Mouse (Mus musculus): Measurements from ENCODE around the gene Gid8.

Gid8 gene

DNA sequence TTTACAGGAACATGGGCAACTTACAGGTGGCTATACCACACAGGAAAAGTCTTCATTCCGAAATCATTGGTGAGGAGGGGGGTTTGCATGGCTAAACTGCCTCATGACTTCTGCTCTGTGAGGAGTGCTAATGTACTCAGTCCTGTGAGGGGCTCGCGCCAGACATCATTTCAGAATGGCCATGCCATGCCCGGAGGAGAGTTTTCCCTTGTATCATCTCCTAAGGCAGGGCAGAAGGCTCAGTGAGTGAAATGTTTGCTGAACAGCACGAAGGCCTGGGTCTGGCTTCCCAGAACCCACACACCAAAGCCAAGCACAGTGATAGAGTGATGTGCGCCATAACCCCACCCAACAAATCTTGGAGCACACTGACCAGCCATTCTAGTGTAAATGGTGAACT, 32.9 kb downstream of the Gid8 start:
- in situ Hi-C loops (cut with MboI, MseI) = loop anchor here (5.0 kb wide), 3 partner anchors 66 to 161 kb away; partner anchors contain the start of gene Mrgbp (in 1 of the 2)

DNA sequence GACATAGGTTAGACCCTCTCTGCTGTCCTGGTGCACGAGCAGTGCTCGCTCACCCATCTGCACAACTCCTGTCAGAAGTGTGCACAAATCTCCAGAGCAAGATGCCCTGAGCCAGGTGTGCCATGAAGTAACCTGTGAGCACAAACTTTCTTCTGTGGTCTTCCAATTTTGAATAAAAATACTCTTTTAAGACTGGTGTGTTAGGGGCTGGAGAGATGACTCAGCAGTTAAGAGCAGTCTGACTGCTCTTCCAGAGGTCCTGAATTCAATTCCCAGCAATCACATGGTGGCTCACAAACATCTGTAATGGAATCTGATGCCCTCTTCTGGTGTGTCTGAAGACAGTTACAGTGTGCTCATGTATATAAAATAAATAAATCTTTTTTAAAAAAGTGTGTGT, 33.4 kb downstream of the Gid8 start:
- in situ Hi-C loops (cut with MboI, MseI) = loop anchor here (5.0 kb wide), 3 partner anchors 66 to 161 kb away; partner anchors contain the start of gene Mrgbp (in 1 of the 2)

DNA sequence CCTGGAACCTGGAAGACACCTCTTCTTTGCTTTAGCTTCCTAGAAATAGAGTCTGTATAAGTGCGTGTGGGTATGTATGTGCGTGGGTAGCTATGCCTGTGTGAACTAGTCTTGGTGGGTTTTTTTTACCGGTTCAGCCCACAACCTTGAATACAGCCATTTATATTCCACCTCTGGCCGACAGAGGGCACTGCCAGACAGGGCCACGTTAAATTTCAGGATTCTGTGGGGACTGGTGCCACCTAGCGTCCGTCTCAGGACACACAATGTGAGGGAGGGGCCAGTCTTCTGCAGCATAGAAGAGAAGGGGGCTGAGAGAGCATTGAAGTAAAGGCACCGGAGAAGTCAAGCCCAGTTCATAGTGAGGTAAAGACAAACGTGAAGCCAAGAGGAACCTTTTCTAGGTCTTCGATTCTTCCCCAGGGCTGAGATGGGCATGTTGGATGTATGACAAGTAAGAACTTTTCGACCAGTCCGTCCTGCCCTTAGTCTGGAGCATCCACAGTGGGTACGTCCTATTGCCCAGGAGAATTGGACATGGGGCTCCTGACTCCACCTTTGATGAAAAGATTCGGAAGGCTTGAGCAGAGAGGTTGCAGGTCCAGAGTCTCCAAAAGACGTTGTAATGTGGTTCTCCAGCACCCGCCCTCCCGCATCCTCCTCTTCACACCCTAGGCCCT, 35.5 kb downstream of the Gid8 start:
- in situ Hi-C loops (cut with MboI, MseI) = no loop called here

DNA sequence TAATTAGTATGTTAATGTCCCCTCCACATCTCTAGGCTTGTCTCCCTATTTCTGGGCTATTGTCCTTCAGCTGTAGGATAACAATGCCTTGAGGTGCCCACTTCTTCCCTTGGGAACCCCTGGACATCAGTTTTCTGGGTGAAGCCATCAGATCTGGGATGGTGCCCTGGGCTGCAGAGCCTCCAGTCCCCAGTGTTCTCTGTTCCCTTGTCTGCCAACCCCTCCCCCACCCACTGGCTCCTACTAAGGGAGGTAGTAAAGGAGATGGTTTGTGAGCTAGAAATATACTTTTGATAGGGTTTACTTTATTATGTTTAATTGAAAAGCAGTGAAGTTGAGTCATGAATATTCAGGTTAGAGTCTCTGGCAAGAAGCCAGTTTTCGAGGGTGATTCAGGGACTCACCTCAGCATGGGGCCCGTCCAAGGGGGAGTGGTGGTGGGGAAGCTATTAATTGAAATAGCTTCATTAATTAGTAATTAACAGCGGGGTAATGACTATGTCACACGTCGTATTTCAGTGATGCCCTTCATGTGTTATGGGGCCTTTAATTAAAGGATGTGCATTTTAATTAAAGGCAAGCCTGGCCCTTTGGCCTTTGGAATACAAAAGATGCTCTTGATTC, 36.8 kb downstream of the Gid8 start:
- in situ Hi-C loops (cut with MboI, MseI) = no loop called here

DNA sequence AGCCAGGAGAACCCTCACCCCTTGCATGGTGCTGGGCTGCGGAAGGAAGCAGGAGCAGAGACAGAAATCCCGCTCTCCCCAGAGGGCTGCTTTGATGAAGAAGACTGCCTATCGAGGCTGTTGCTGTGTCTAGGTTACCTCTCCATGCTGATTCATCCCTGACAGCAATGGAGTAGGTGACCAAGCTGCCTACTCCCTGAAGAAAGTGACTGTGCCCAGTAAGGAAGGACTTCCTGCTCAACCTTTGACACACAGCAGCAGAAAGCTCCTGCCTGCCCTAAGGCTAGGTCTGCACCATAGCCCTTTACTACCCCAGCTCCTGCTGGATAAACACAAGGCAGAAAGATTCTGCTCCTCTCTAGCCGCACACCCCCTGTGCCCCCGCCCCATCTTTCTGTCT, 39.0 kb downstream of the Gid8 start:
- in situ Hi-C loops (cut with MboI, MseI) = no loop called here

DNA sequence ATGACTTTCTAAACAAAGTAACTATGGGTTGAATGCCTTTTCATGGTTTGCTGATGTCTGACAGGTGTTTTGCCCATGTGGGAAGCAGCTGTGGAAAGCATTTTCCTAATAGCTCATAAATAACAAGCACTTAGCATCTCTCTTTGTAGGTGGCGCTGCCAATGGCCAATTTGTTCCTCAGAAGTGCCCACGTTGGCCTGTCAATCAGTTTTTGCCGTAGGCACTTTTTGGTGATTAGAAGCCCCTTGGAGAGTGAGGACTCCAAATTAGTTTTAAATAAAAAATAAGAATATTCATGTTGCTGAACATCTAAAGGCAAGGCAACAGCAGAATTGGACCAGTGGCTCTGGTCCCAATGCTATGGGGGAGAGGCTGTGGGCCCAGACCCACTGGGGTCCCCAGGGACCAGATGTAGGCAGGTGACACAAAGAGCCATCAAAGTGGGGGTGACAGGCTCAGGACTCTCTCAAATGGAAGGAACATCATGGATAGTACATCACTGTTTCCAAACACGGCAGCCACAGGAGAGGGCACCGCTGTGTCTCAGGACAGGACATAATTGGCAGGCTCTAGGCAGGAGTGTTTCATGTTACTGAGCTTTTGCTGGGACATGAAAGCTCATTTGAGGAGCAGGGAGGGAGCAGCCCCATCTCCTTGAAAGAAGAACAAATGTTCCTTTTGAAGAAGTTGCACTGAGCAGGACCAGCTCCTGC, 45.2 kb downstream of the Gid8 start:
- in situ Hi-C loops (cut with MboI, MseI) = no loop called here

DNA sequence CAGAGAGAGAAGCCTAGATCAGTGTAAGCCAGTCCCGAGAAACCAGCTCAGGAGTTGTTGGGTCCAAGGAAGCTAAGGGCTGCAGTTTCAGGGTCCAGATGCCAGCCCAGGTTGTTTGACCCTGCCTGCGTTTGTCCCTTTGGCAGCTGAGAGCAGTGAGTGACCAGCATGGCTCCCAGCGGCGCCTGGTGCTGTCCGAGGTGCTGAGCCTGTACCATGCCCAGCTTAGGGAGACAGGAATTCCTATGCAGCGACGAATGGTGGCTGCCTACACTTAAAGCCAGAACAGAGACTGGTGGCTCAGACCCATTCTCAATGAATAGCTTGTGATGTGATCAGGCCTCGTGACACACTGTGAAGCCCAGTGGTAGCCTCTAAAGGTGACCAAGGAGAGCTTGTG, 46.0 kb downstream of the Gid8 start:
- in situ Hi-C loops (cut with MboI, MseI) = no loop called here

DNA sequence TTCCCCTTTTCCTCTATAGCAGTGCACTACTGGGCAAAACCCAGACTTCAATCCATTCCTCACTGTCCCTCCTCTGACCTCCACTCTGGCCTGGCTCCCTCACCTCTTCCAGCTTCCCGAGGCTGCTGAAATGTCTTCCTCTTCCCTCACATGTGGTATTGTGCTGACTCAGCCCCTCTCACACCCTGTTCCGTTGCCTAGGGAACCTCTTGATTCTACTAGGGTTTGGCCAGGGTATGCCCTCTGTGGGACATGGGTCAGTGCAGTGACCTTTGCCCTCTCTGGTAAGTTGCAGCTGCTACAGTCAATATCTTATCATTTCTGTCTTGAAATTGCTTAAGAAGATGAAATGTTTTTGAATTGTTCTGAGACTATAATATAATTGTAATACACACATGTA, 46.9 kb downstream of the Gid8 start:
- in situ Hi-C loops (cut with MboI, MseI) = no loop called here

DNA sequence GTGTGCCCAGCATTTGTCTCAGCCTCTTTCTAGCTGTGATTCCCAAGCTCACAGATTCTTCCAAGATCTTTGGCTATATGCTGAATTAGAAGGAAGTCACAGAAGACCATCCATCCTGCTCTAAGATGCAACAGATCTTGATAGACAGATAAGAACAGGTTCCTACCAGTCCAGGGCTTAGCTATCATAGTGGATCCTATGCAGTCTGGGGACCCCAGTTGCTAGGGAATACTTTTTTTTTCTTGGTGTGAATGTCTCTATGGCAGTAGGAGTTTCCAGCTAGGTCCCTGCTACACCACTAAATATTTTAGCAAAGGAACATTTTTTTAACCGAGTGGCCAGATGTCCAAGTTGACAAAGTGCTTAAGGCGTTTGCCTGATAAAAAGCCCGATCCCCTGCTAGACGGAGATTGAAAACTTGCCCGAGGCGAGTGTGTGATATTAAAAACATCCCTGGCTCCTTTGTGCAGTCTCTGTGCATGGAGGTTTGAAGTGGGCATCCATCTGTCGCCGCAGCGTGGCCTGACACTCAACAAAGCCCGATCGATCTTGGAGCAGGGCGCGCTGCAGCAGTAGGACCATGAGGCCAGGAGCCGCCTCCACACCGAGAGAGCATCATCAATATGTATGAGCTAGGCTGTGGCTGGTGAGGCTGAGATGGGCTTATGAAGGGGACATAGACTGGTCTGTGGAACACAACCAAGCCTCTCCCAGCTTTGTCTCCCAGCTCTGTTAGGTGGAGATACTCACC, 48.8 kb downstream of the Gid8 start:
- in situ Hi-C loops (cut with MboI, MseI) = no loop called here

DNA sequence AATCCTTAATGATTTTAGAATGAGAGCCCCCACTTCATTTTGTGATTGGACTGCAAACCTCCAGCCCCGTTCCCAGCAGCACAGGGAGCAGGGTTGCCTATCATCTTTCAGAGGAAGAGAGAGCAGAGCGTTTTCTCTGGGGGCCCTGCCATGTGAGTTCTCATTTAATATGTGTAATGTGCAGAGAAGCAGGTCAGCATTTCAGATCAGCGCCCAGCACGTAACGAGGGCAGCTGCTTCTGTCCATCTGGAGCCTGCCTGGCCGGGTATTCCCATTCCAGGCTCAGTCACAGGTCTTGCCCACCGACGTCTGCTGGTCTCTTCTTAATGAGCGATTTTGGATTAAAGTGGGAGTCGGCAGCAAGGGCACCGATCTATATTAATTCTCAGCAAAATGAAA, 55.1 kb downstream of the Gid8 start:
- in situ Hi-C loops (cut with MboI, MseI) = loop anchor here in 1 of 2 experiments (10.0 kb wide), 1 partner anchor 290 kb away; no protein-coding TSS in a partner anchor

DNA sequence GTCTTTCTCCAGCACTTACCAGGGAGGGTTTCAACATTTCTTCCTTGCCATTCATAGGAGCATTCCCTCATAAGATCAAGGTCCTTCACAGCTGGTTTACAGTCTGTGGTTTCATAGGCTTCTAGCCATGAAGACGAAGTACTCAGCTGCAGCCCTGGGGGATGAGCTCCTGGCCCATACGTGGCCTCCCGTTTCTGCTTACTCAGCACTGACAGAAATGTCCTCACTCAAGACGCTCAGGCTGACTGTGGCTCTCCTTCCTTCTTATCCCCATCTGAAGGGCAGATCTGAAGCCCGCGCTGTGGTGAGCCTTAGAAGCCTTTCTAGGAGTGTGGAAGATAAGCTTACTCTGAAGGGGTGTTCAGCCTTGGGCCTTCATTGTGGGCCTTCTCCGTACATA, 55.8 kb downstream of the Gid8 start:
- in situ Hi-C loops (cut with MboI, MseI) = loop anchor here in 1 of 2 experiments (10.0 kb wide), 1 partner anchor 291 kb away; no protein-coding TSS in a partner anchor

Measured in T-helper 17 cell (primary cell).